Mouse (Mus musculus) CH12.LX (cell line): ENCODE results near the gene Chsy1. TPM values are rescaled to one million over a fixed set of nuclear protein-coding genes. Genes with fewer than 3 reads are reported as not detected.

ENCODE experiments used
- DNase-seq: peaks from one replicate; pipeline ENCODE4 v3.0.0-alpha.2; 2013; ENCODE audit errors: extremely low read depth
- H3K27ac ChIP-seq: 2 replicates; pipeline ENCODE4 v1.5.1; 2012; ENCODE audit warnings: low read depth, mild to moderate bottlenecking, control low read depth, moderate library complexity; ENCODE audit not compliant: insufficient read depth
- H3K27me3 ChIP-seq: replicated peaks from 2 replicates; pipeline ENCODE3; 2012; ENCODE audit warnings: inconsistent platforms
- H3K36me3 ChIP-seq, 2 experiments: replicated peaks in 1 of 2; 2 replicates each; pipeline versions ENCODE3 to v1.6.1; 2012; ENCODE audit warnings: inconsistent platforms in 1 of 2, low read length in 1 of 2, mild to moderate bottlenecking in 1 of 2, mixed read lengths in 1 of 2, moderate library complexity in 1 of 2; ENCODE audit not compliant: control insufficient read depth in 1 of 2, insufficient read depth in 1 of 2
- H3K4me1 ChIP-seq, 2 experiments: 2 replicates each; pipeline ENCODE4 v1.6.1; 2012; ENCODE audit warnings: inconsistent platforms in 1 of 2, moderate library complexity in 1 of 2; ENCODE audit not compliant: insufficient read depth in 2 of 2, control insufficient read depth in 1 of 2
- H3K4me2 ChIP-seq: 2 replicates; pipeline ENCODE4 v1.6.1; 2012; ENCODE audit warnings: low read depth, mild to moderate bottlenecking, control low read depth; ENCODE audit not compliant: poor library complexity, insufficient read depth, severe bottlenecking
- H3K4me3 ChIP-seq, 3 experiments: fragments of 150-350 bp in 1 of 3; sonication (generic) in 1 of 3; replicated peaks in 1 of 3; 2 replicates each; pipeline versions ENCODE3 to v1.5.1; 2011 to 2012; ENCODE audit warnings: low read depth in 2 of 3, low read length in 2 of 3, mild to moderate bottlenecking in 2 of 3, moderate library complexity in 2 of 3, control low read depth in 1 of 3, improper control_type of control experiment in 1 of 3, inconsistent platforms in 1 of 3, mixed read lengths in 1 of 3; ENCODE audit not compliant: poor library complexity in 1 of 3
- H3K79me2 ChIP-seq: replicated peaks from 2 replicates; pipeline ENCODE4 v1.6.1; 2012; ENCODE audit warnings: mild to moderate bottlenecking, moderate library complexity; ENCODE audit not compliant: control insufficient read depth, poor library complexity, insufficient read depth, severe bottlenecking; ENCODE audit errors: extremely low read depth
- H3K9ac ChIP-seq: 2 replicates; pipeline ENCODE4 v1.6.1; 2012; ENCODE audit warnings: low read depth, mild to moderate bottlenecking, control low read depth, moderate library complexity; ENCODE audit not compliant: insufficient read depth
- H3K9me3 ChIP-seq: replicated peaks from 2 replicates; pipeline ENCODE3; 2012; ENCODE audit warnings: low read length, inconsistent platforms, mixed read lengths
- ELF1 ChIP-seq: IDR thresholded peaks from 2 replicates; pipeline ENCODE4 v1.6.1; 2014; ENCODE audit warnings: low read depth, mild to moderate bottlenecking, inconsistent platforms, low read length, improper control_type of control experiment
- JUN ChIP-seq: IDR thresholded peaks from 2 replicates; pipeline ENCODE4 v1.6.1; 2011; ENCODE audit warnings: low read depth, mild to moderate bottlenecking, low read length, improper control_type of control experiment, moderate library complexity; ENCODE audit not compliant: insufficient read depth
- KAT2A ChIP-seq: IDR thresholded peaks from 2 replicates; pipeline ENCODE4 v1.6.1; 2012; ENCODE audit warnings: low read length, improper control_type of control experiment, inconsistent platforms; ENCODE audit not compliant: insufficient replicate concordance
- MXI1 ChIP-seq: IDR thresholded peaks from 2 replicates; pipeline ENCODE4 v1.6.1; 2011; ENCODE audit warnings: mild to moderate bottlenecking, low read depth, low read length, improper control_type of control experiment
- RAD21 ChIP-seq: IDR thresholded peaks from 2 replicates; pipeline ENCODE4 v1.6.1; 2011; ENCODE audit warnings: low read depth, mild to moderate bottlenecking, low read length, improper control_type of control experiment, moderate library complexity
- TBP ChIP-seq: conservative IDR thresholded peaks from 2 replicates; pipeline ENCODE4 v1.6.1; 2011; ENCODE audit warnings: low read depth, low read length, improper control_type of control experiment
- USF1 ChIP-seq: IDR thresholded peaks from 2 replicates; pipeline ENCODE4 v1.6.1; 2014; ENCODE audit warnings: low read depth, mild to moderate bottlenecking, inconsistent platforms, low read length, improper control_type of control experiment
- dilution Hi-C: fragments of 300-500 bp; cut with MboI; formaldehyde crosslinking; loops from 2 replicates; pipeline ENCODE4 v1.14.3; 2020; ENCODE audit warnings: low sequenced_read_pairs; ENCODE audit not compliant: extremely low pct_unique_long_range_greater_than_20kb, extremely low pct_ligation_motif_present
- in situ Hi-C: fragments of 300-500 bp; cut with MboI; formaldehyde crosslinking; loops from 3 replicates; pipeline ENCODE4 v1.14.3; 2019; ENCODE audit warnings: low sequenced_read_pairs, low pct_ligation_motif_present, low pct_unique_long_range_greater_than_20kb, mixed read lengths
- polyA plus RNA-seq: library from polyadenylated mRNA; unstranded; fragments of >175 nt; gene quantifications from 2 replicates; pipeline ENCODE4 v1.2.1, GENCODE M21; 2012; ENCODE audit warnings: low read depth; ENCODE audit not compliant: insufficient read length
- total RNA-seq, 2 experiments: library from RNA; depleted of rRNA; stranded (reverse); fragments of 300-350 nt in 1 of 2; fragments of >200 nt in 1 of 2; gene quantifications; 2 replicates each; pipeline ENCODE4 v1.2.3; 2012 to 2014

The Chsy1 gene
- total and polyA plus RNA-seq, 3 experiments = 2.3 to 5.5 (median 2.5) TPM

- TF ChIP-seq USF1 (no peak), TBP (no peak), ELF1 (no peak), KAT2A (no peak)
- TF ChIP-seq, all 38 proteins: peak for 0
- in situ Hi-C loops = no loop called here
- no peak overlapping the region for H3K27ac ChIP-seq
These were observed 103.6 kb downstream of the Chsy1 start for GRCm38 (mm10) chr7:66212887-66213286.

DNA sequence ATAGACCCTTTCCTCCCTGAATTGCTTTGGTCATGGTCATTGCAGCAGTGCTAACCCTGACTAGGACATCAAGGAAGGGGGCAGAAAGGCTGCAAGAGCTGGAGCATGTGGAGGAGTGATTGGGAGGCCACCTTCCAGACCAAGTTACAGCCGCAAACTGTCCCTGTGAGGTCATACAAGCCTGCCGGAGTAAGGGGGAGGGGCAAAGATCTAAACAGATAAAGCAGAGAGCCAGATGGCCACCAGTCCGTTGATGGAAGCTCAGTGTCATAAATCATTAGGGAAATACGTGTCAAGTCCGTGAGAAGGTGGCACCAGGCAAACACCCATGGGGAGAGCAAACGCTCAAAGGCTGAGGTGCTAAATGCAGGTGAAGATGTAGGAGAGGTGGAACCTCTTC, 105.2 kb downstream of the Chsy1 start:
- Histone ChIP-seq H3K79me2 (no peaks in the 10 kb centered on the region), H3K4me2 (no peak overlapping the region), H3K36me3 (no peaks in the 10 kb centered on the region), H3K9me3 (peaks cover 3% of the 10 kb centered on the region), H3K4me3 (no peak overlapping the region)
- no peak for TF ChIP-seq RAD21
- TF ChIP-seq, all 38 proteins: peak for 0
- no peak for DNase-seq
- in situ Hi-C loops = no loop called here
- H3K4me1 ChIP-seq = peaks cover 25 to 47% of the 10 kb centered on the region in 2 experiments
- no peak overlapping the region for H3K27ac ChIP-seq
- H3K9ac ChIP-seq = no peak overlapping the region
- no peaks in the 10 kb centered on the region for H3K27me3 ChIP-seq
- dilution Hi-C loops = no loop called here

More at GRCm38 (mm10) chr7:66212887-66213286, 103.6 kb downstream of the Chsy1 start:
- no peaks in the 10 kb centered on the region for H3K36me3 ChIP-seq
- no peak overlapping the region for H3K9ac ChIP-seq
- H3K9me3 ChIP-seq = peaks cover 7% of the 10 kb centered on the region
- H3K27me3 ChIP-seq = no peaks in the 10 kb centered on the region
- DNase-seq = no peak
- dilution Hi-C loops = no loop called here
- H3K79me2 ChIP-seq = no peaks in the 10 kb centered on the region
- H3K4me3 ChIP-seq = no peak overlapping the region
- H3K4me2 ChIP-seq = no peak overlapping the region
- peaks cover 10 to 43% of the 10 kb centered on the region in 2 experiments for H3K4me1 ChIP-seq

- in situ Hi-C loops (no loop called here), dilution Hi-C loops (no loop called here)
- Histone ChIP-seq H3K9ac (no peak overlapping the region), H3K27me3 (no peaks in the 10 kb centered on the region), H3K79me2 (no peaks in the 10 kb centered on the region), H3K9me3 (peaks cover 3% of the 10 kb centered on the region), H3K27ac (no peak overlapping the region), H3K4me3 (no peak overlapping the region), H3K4me1 (peaks cover 26 to 41% of the 10 kb centered on the region in 2 experiments), H3K4me2 (no peak overlapping the region), H3K36me3 (no peaks in the 10 kb centered on the region)
- no peak for DNase-seq
- no peak for TF ChIP-seq KAT2A
- TF ChIP-seq MXI1 = no peak
- TF ChIP-seq JUN = no peak
These were observed 106.6 kb downstream of the Chsy1 start for GRCm38 (mm10) chr7:66215911-66216310.
